Mouse (Mus musculus) E14TG2a.4 (cell line): ENCODE data around the gene Dock10.

Experiments
- H3K27me3 ChIP-seq: 2 replicates; pipeline ENCODE4 v1.6.1; 2014; ENCODE audit warnings: low read length, control low read depth; ENCODE audit not compliant: insufficient read depth
- H3K36me3 ChIP-seq: 2 replicates; pipeline ENCODE4 v1.6.1; 2014; ENCODE audit warnings: low read length, control low read depth; ENCODE audit not compliant: insufficient read depth
- H3K4me1 ChIP-seq: replicated peaks from 2 replicates; pipeline ENCODE4 v1.6.1; 2014; ENCODE audit warnings: low read depth, low read length, control low read depth
- H3K4me3 ChIP-seq: replicated peaks from 2 replicates; pipeline ENCODE4 v1.5.1; 2014; ENCODE audit warnings: mild to moderate bottlenecking, low read length
- H3K9me3 ChIP-seq: 2 replicates; pipeline ENCODE4 v1.6.1; 2014; ENCODE audit warnings: low read length, control low read depth
- CTCF ChIP-seq: conservative IDR thresholded peaks from 2 replicates; pipeline ENCODE4 v1.5.1; 2014; ENCODE audit warnings: low read length
- NANOG ChIP-seq: IDR thresholded peaks from 2 replicates; pipeline ENCODE4 v1.6.1; 2014; ENCODE audit warnings: borderline replicate concordance, low read length, mixed read lengths
- POU5F1 ChIP-seq: IDR thresholded peaks from 2 replicates; pipeline ENCODE4 v1.6.1; 2014; ENCODE audit warnings: low read length, borderline replicate concordance

Dock10 gene

GRCm38 (mm10) chr1:80671730-80672129 is 86.6 kb downstream of the Dock10 start:
- Histone ChIP-seq H3K36me3 (no peaks in the 10 kb centered on the region), H3K9me3 (no peaks in the 10 kb centered on the region), H3K4me3 (no peak overlapping the region), H3K4me1 (0 out of 2 replicates have a peak, but pooled peaks cover 2% of the 10 kb centered on the region), H3K27me3 (no peaks in the 10 kb centered on the region)
- TF ChIP-seq POU5F1 (no peak), NANOG (no peak), CTCF (no peak)

- Histone ChIP-seq H3K36me3 (no peaks in the 10 kb centered on the region), H3K4me3 (no peak overlapping the region), H3K27me3 (no peaks in the 10 kb centered on the region), H3K4me1 (no peaks in the 10 kb centered on the region), H3K9me3 (no peaks in the 10 kb centered on the region)
- no peak for TF ChIP-seq POU5F1
- TF ChIP-seq CTCF: no peak
- no peak for TF ChIP-seq NANOG
These were observed 87.3 kb downstream of the Dock10 start for GRCm38 (mm10) chr1:80671056-80671455.

GRCm38 (mm10) chr1:80670387-80670786 is 87.9 kb downstream of the Dock10 start:
- Histone ChIP-seq H3K4me1 (no peaks in the 10 kb centered on the region), H3K9me3 (no peaks in the 10 kb centered on the region), H3K27me3 (no peaks in the 10 kb centered on the region), H3K36me3 (no peaks in the 10 kb centered on the region), H3K4me3 (no peak overlapping the region)
- TF ChIP-seq NANOG (no peak), POU5F1 (no peak), CTCF (no peak)

- H3K36me3 ChIP-seq: no peaks in the 10 kb centered on the region
- H3K9me3 ChIP-seq: no peaks in the 10 kb centered on the region
- TF ChIP-seq CTCF: no peak
- no peaks in the 10 kb centered on the region for H3K4me1 ChIP-seq
- H3K4me3 ChIP-seq: no peak overlapping the region
- H3K27me3 ChIP-seq: no peaks in the 10 kb centered on the region
These were observed 92.6 kb downstream of the Dock10 start for GRCm38 (mm10) chr1:80665761-80666160.

- no peaks in the 10 kb centered on the region for H3K9me3 ChIP-seq
- no peaks in the 10 kb centered on the region for H3K4me1 ChIP-seq
- TF ChIP-seq CTCF (no peak), NANOG (no peak), POU5F1 (no peak)
- no peak overlapping the region for H3K4me3 ChIP-seq
- no peaks in the 10 kb centered on the region for H3K27me3 ChIP-seq
- no peaks in the 10 kb centered on the region for H3K36me3 ChIP-seq
These were observed 93.2 kb downstream of the Dock10 start for GRCm38 (mm10) chr1:80665161-80665560.

- H3K36me3 ChIP-seq: no peaks in the 10 kb centered on the region
- no peaks in the 10 kb centered on the region for H3K27me3 ChIP-seq
- no peak overlapping the region for H3K4me3 ChIP-seq
- no peaks in the 10 kb centered on the region for H3K9me3 ChIP-seq
- H3K4me1 ChIP-seq: no peaks in the 10 kb centered on the region
- TF ChIP-seq CTCF (no peak), NANOG (no peak), POU5F1 (no peak)
These were observed 96.6 kb downstream of the Dock10 start for GRCm38 (mm10) chr1:80661506-80662402.

GRCm38 (mm10) chr1:80659465-80660245 is 98.7 kb downstream of the Dock10 start:
- Histone ChIP-seq H3K9me3 (no peaks in the 10 kb centered on the region), H3K27me3 (no peaks in the 10 kb centered on the region), H3K4me1 (no peaks in the 10 kb centered on the region), H3K4me3 (no peak overlapping the region), H3K36me3 (no peaks in the 10 kb centered on the region)
- TF ChIP-seq POU5F1 (no peak), NANOG (no peak), CTCF (no peak)

- peaks cover 6% of the 10 kb centered on the region for H3K9me3 ChIP-seq
- H3K27me3 ChIP-seq: no peaks in the 10 kb centered on the region
- no peaks in the 10 kb centered on the region for H3K4me1 ChIP-seq
- no peak overlapping the region for H3K4me3 ChIP-seq
- no peak for TF ChIP-seq CTCF
- no peak for TF ChIP-seq POU5F1
- no peak for TF ChIP-seq NANOG
- H3K36me3 ChIP-seq: no peaks in the 10 kb centered on the region
These were observed 101.9 kb downstream of the Dock10 start for GRCm38 (mm10) chr1:80656389-80656788.
